Mouse (Mus musculus): ENCODE results near the gene Hist1h3a.

- TF ChIP-seq CTCF (IDR thresholded peaks at IDR 0.05; ENCODE audit: low read depth, low read length) (no peak), TAL1 (conservative IDR thresholded peaks at IDR 0.05; ENCODE audit: low read depth, low read length) (no peak), POLR2AphosphoS5 (IDR thresholded peaks at IDR 0.05; ENCODE audit: insufficient replicate concordance, low read depth, low read length) (no peak), GATA1 (IDR thresholded peaks at IDR 0.05; ENCODE audit: borderline replicate concordance, low read length) (no peak), GATA2 (IDR thresholded peaks at IDR 0.05; ENCODE audit: borderline replicate concordance, low read depth, low read length) (no peak)
Measured at GRCm38 (mm10) chr13:23759251-23759771, 2.9 kb downstream of the Hist1h3a start.

Measured in G1E (cell line).